Mouse (Mus musculus) pancreas, adult 10 weeks (tissue): ENCODE results near the gene Cc2d1b. TPM values are rescaled to one million over a fixed set of nuclear protein-coding genes. Genes with fewer than 3 reads are reported as not detected.

Experiments used
- polyA plus RNA-seq: library from polyadenylated mRNA; stranded (reverse); fragments of 350-450 nt; fragmentation: Illumina TruSeq; extraction: RNeasy Lipid Tissue Mini Kit (QIAGEN cat#74804); gene quantifications from one replicate; pipeline ENCODE4 v1.2.3, GENCODE M21; 2015; ENCODE audit warnings: low read depth, low replicate concordance; ENCODE audit not compliant: insufficient read depth

Gene Cc2d1b
- 30.5 TPM for polyA plus RNA-seq

GRCm38 (mm10) chr4:108619587-108620341 is at the start of gene Cc2d1b:
Cc2d1b (plus strand) TSS chr4:108619940.

DNA sequence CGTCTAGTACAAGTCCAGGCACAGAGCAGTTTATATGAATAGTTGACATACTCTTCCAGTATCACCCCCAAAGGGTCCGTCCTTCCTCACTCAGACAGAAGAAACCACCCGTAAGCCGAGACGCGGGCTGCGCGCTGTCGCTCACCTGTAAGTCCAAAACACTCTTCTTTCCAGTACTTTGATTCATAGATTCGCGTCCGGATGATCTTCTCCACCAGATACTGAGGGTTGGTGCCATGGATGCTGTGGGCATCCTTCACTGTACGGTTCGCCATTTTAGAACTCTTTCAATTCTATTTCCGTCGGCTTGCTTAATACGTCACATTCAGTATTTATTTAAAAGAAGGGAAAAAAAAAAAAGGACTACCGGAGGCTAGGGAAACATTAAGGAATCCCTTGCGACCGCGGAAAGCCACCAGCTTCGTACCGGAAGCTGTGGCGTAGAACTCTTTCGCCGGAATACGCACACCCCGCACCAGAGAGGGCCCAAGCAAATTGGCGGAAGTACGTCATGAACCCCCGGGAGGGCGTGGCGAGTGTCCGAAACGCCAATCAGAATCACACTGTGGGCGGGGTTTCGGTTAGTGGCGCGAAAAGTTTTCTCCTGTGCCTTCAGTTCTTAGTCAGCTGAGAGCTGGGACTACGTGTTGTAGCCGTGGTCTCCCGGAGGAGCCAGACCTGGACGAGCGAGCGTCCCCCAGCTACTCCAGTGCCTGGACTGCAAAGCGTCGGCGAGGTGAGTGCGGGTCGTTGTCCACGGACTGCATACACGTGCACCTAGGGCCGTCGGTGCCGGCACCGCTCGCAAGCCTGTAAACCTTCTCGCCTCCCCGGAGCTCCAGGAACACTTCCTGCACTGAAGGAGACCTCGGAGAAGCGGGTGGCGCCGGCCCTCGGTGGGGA is 40.6 kb upstream of the Cc2d1b start, which contains the start of the genes Prpf38a and Orc1:
Gene Prpf38a (minus strand): TSS at position 497 of the 903 bp plus-strand sequence.
Gene Orc1 (plus strand): TSS at position 584 of the 903 bp plus-strand sequence.

Other genes with a start within 250 kb of the Cc2d1b start
- gene Shisal2a, start 236.6 kb upstream of the Cc2d1b start, polyA plus RNA-seq: not detected
- 4.0 TPM for gene Gpx7, start 213.0 kb upstream of the Cc2d1b start, polyA plus RNA-seq
- 14.8 TPM for gene Tut4, start 160.5 kb upstream of the Cc2d1b start, polyA plus RNA-seq
- 5.9 TPM for gene Prpf38a, start 40.6 kb upstream of the Cc2d1b start, polyA plus RNA-seq
- gene Orc1, start 40.5 kb upstream of the Cc2d1b start, polyA plus RNA-seq: not detected
- not detected for gene 3110021N24Rik, start 99.7 kb downstream of the Cc2d1b start, polyA plus RNA-seq
- 3.9 TPM for gene Zfyve9, start 160.9 kb downstream of the Cc2d1b start, polyA plus RNA-seq
- 13.4 TPM for gene Btf3l4, start 213.7 kb downstream of the Cc2d1b start, polyA plus RNA-seq
- gene Txndc12, start 214.7 kb downstream of the Cc2d1b start, polyA plus RNA-seq: 11.9 TPM
- gene Kti12, start 227.8 kb downstream of the Cc2d1b start, polyA plus RNA-seq: 6.8 TPM
- not detected for gene A730015C16Rik, start 228.7 kb downstream of the Cc2d1b start, polyA plus RNA-seq